Mouse (Mus musculus) brain, embryonic 14.5 days (tissue): ENCODE data around the gene Tars2.

Source experiments
- CTCF ChIP-seq: fragments of 200-500 bp; IDR thresholded peaks from 2 replicates; pipeline ENCODE4 v1.5.1; 2012; ENCODE audit warnings: inconsistent platforms, mild to moderate bottlenecking, moderate library complexity, borderline replicate concordance; ENCODE audit not compliant: insufficient read depth, insufficient read length; ENCODE audit errors: extremely low read depth
- POLR2A ChIP-seq: fragments of 200-500 bp; IDR thresholded peaks from 2 replicates; pipeline ENCODE4 v1.6.1; 2012; ENCODE audit warnings: mild to moderate bottlenecking, inconsistent platforms, borderline replicate concordance; ENCODE audit not compliant: poor library complexity, insufficient read depth, insufficient read length, severe bottlenecking; ENCODE audit errors: extremely low read depth

DNA sequence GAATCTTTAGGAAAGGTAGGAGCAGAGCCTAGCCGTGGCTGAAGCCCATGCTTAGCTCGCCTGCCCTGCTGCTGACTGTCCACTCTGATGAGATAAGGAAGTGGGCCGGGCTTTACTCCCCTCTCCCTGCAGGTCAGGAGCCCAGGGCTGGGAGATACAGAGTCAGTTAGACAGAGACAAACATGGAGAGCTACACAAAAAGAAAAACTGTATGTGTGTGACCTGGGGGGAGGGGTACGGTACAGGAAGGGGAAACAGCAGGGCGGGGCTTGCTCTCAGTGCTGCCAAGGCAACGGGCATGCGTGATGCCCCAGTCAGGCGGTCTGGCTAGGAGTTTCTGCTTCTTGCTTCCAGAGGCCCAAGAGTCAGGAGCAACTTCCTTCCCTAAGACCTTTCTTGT is 19.6 kb downstream of the Tars2 start:
- TF ChIP-seq CTCF (no peak), POLR2A (no peak)
